Mouse (Mus musculus) testis, adult 2 months (tissue): Measurements from ENCODE around the gene Mthfd2l. TPM values are rescaled to one million over a fixed set of nuclear protein-coding genes. Genes with fewer than 3 reads are reported as not detected.
A peak's percentile ranks its signal among the peaks of the same experiment; 100 is the strongest.

ENCODE experiments used
- H3K27ac ChIP-seq: fragments of 200-500 bp; 2 replicates; pipeline ENCODE4 v1.5.1; 2012; ENCODE audit warnings: low read depth, low read length; ENCODE audit not compliant: control insufficient read depth, insufficient read depth
- H3K27me3 ChIP-seq: fragments of 200-500 bp; 2 replicates; pipeline ENCODE4 v1.6.1; 2012; ENCODE audit warnings: mild to moderate bottlenecking, low read length, moderate library complexity; ENCODE audit not compliant: control insufficient read depth, insufficient read depth
- H3K36me3 ChIP-seq: fragments of 200-500 bp; 2 replicates; pipeline ENCODE4 v1.6.1; 2012; ENCODE audit warnings: mild to moderate bottlenecking, low read length; ENCODE audit not compliant: control insufficient read depth, insufficient read depth
- H3K4me1 ChIP-seq: fragments of 200-500 bp; 2 replicates; pipeline ENCODE4 v1.6.1; 2012; ENCODE audit warnings: low read length; ENCODE audit not compliant: control insufficient read depth, insufficient read depth
- H3K4me3 ChIP-seq: fragments of 200-500 bp; 2 replicates; pipeline ENCODE4 v1.5.1; 2012; ENCODE audit warnings: low read depth, mild to moderate bottlenecking, low read length, moderate library complexity, mixed read lengths; ENCODE audit not compliant: control insufficient read depth
- CTCF ChIP-seq: fragments of 200-500 bp; IDR thresholded peaks from 2 replicates; pipeline ENCODE4 v1.5.1; 2012; ENCODE audit warnings: low read depth, mild to moderate bottlenecking, inconsistent platforms, low read length, moderate library complexity; ENCODE audit not compliant: control insufficient read depth, insufficient read depth, insufficient replicate concordance
- POLR2A ChIP-seq: fragments of 200-500 bp; IDR thresholded peaks from 2 replicates; pipeline ENCODE4 v1.6.1; 2012; ENCODE audit warnings: low read depth, mild to moderate bottlenecking, inconsistent platforms, low read length, moderate library complexity; ENCODE audit not compliant: control insufficient read depth
- polyA plus RNA-seq: library from polyadenylated mRNA; depleted of rRNA; stranded (reverse); fragments of >200 nt; gene quantifications from 2 replicates; pipeline ENCODE4 v1.2.3, GENCODE M21; 2012

Mthfd2l gene
- polyA plus RNA-seq, 1 experiment: 4.7 TPM

- H3K27ac ChIP-seq: no peak overlapping the region
- no peaks in the 10 kb centered on the region; the same call in 1 of the 2 replicates for H3K4me1 ChIP-seq
- no peak overlapping the region for H3K4me3 ChIP-seq
- no peaks in the 10 kb centered on the region for H3K36me3 ChIP-seq
- H3K27me3 ChIP-seq: no peaks in the 10 kb centered on the region
- TF ChIP-seq POLR2A: no peak
- peak; percentile 34; the same call in 1 of the 2 replicates for TF ChIP-seq CTCF
These were observed 21.9 kb upstream of the Mthfd2l start for GRCm38 (mm10) chr5:90908983-90909382.

- H3K4me1 ChIP-seq: no peaks in the 10 kb centered on the region
- TF ChIP-seq CTCF (no peak), POLR2A (no peak)
- H3K27me3 ChIP-seq: no peaks in the 10 kb centered on the region
- no peak overlapping the region for H3K4me3 ChIP-seq
- no peak overlapping the region for H3K27ac ChIP-seq
- no peaks in the 10 kb centered on the region for H3K36me3 ChIP-seq
These were observed 11.4 kb upstream of the Mthfd2l start for GRCm38 (mm10) chr5:90919495-90919894.

- H3K36me3 ChIP-seq: no peaks in the 10 kb centered on the region
- no peaks in the 10 kb centered on the region for H3K4me1 ChIP-seq
- TF ChIP-seq POLR2A (no peak), CTCF (no peak)
- H3K27me3 ChIP-seq: no peaks in the 10 kb centered on the region
- no peak overlapping the region for H3K4me3 ChIP-seq
- no peak overlapping the region for H3K27ac ChIP-seq
These were observed 8.0 kb upstream of the Mthfd2l start for GRCm38 (mm10) chr5:90922958-90923357.

- no peaks in the 10 kb centered on the region for H3K36me3 ChIP-seq
- H3K4me3 ChIP-seq: peak overlapping the region; percentile 90
- H3K4me1 ChIP-seq: peaks cover 4% of the 10 kb centered on the region
- peak overlapping the region; percentile 51; the same call in 1 of the 2 replicates for H3K27ac ChIP-seq
- TF ChIP-seq POLR2A (no peak), CTCF (no peak)
- H3K27me3 ChIP-seq: no peaks in the 10 kb centered on the region
These were observed 371 bp upstream of the Mthfd2l start for GRCm38 (mm10) chr5:90930546-90930945.

- Histone ChIP-seq H3K4me3 (peak overlapping the region; percentile 90), H3K4me1 (peaks cover 4% of the 10 kb centered on the region), H3K27ac (peak overlapping the region; percentile 76; the same call in 1 of the 2 replicates), H3K36me3 (no peaks in the 10 kb centered on the region), H3K27me3 (no peaks in the 10 kb centered on the region)
- no peak for TF ChIP-seq CTCF
- no peak for TF ChIP-seq POLR2A
These were observed 994 bp downstream of the Mthfd2l start for GRCm38 (mm10) chr5:90931911-90932310.

GRCm38 (mm10) chr5:90936706-90937105 is 5.8 kb downstream of the Mthfd2l start:
- TF ChIP-seq POLR2A: no peak
- TF ChIP-seq CTCF: no peak
- peaks cover under 1% of the 10 kb centered on the region for H3K4me1 ChIP-seq
- no peaks in the 10 kb centered on the region for H3K36me3 ChIP-seq
- no peak overlapping the region for H3K4me3 ChIP-seq
- H3K27ac ChIP-seq: no peak overlapping the region
- H3K27me3 ChIP-seq: no peaks in the 10 kb centered on the region

GRCm38 (mm10) chr5:90945453-90945852 is 14.5 kb downstream of the Mthfd2l start:
- TF ChIP-seq POLR2A (no peak), CTCF (no peak)

GRCm38 (mm10) chr5:90949499-90949898 is 18.6 kb downstream of the Mthfd2l start:
- Histone ChIP-seq H3K4me3 (no peak overlapping the region), H3K4me1 (no peaks in the 10 kb centered on the region), H3K27ac (no peak overlapping the region), H3K27me3 (no peaks in the 10 kb centered on the region), H3K36me3 (no peaks in the 10 kb centered on the region)
- TF ChIP-seq CTCF (no peak), POLR2A (no peak)

More at GRCm38 (mm10) chr5:90945453-90945852, 14.5 kb downstream of the Mthfd2l start:
- Histone ChIP-seq H3K27ac (no peak overlapping the region), H3K4me3 (no peak overlapping the region), H3K27me3 (no peaks in the 10 kb centered on the region), H3K4me1 (no peaks in the 10 kb centered on the region), H3K36me3 (no peaks in the 10 kb centered on the region)
